Mouse (Mus musculus) cerebellum, adult 2 months (tissue): ENCODE data around the gene Ddx23. TPM values are rescaled to one million over a fixed set of nuclear protein-coding genes. Genes with fewer than 3 reads are reported as not detected.

Experiments used
- DNase-seq, 2 experiments: peaks; one replicate each; pipeline ENCODE4 v3.0.0; 2021
- H3K27ac ChIP-seq: fragments of 200-500 bp; 2 replicates; pipeline ENCODE4 v1.5.1; 2012; ENCODE audit warnings: low read length, control low read depth, inconsistent platforms; ENCODE audit not compliant: insufficient read depth
- H3K27me3 ChIP-seq: fragments of 200-500 bp; 2 replicates; pipeline ENCODE4 v1.6.1; 2012; ENCODE audit warnings: inconsistent platforms, mild to moderate bottlenecking, low read length, moderate library complexity; ENCODE audit not compliant: control insufficient read depth, insufficient read depth
- H3K4me1 ChIP-seq: fragments of 200-500 bp; 2 replicates; pipeline ENCODE4 v1.6.1; 2011; ENCODE audit warnings: low read length; ENCODE audit not compliant: control insufficient read depth, insufficient read depth
- H3K4me3 ChIP-seq: fragments of 200-500 bp; replicated peaks from 2 replicates; pipeline ENCODE3; 2011; ENCODE audit warnings: mild to moderate bottlenecking, low read depth, low read length, control low read depth; ENCODE audit not compliant: insufficient read depth
- CTCF ChIP-seq: fragments of 200-500 bp; IDR thresholded peaks from 2 replicates; pipeline ENCODE4 v1.5.1; 2011; ENCODE audit warnings: low read depth, mild to moderate bottlenecking, control low read depth, low read length, moderate library complexity, borderline replicate concordance; ENCODE audit not compliant: insufficient read depth
- POLR2A ChIP-seq: fragments of 200-500 bp; IDR thresholded peaks from 2 replicates; pipeline ENCODE4 v1.6.1; 2011; ENCODE audit warnings: low read length, control low read depth, borderline replicate concordance; ENCODE audit not compliant: insufficient read depth
- WGBS: fragments of 180-500 bp; shearing (Covaris S2); methylation state at CpG from one replicate; pipeline ENCODE4 v1.1.7; 2018; 5-methylcytosine and 5-hydroxymethylcytosine counted together
- polyA plus RNA-seq: library from polyadenylated mRNA; depleted of rRNA; stranded (reverse); fragments of >200 nt; gene quantifications from 2 replicates; pipeline ENCODE4 v1.2.3, GENCODE M21; 2012; rRNA removed

Gene Ddx23
- polyA plus RNA-seq, 1 experiment, result 69.4 TPM

GRCm38 (mm10) chr15:98602191-98602881, 60.4 kb downstream of the Ddx23 start:
- Histone ChIP-seq H3K27ac (no peak overlapping the region), H3K4me3 (no peak overlapping the region), H3K4me1 (peaks cover 6% of the 10 kb centered on the region; the same call in 1 of the 2 replicates), H3K27me3 (no peaks in the 10 kb centered on the region)
- no peak for DNase-seq
- TF ChIP-seq POLR2A (no peak), CTCF (no peak)
- WGBS, result 53% methylated on average over 13 of the region's 13 CpGs

GRCm38 (mm10) chr15:98601832-98602190, 60.9 kb downstream of the Ddx23 start:
- WGBS, result 68% methylated on average over 7 of the region's 7 CpGs
- Histone ChIP-seq H3K27me3 (no peaks in the 10 kb centered on the region), H3K4me1 (0 out of 2 replicates have a peak, but pooled peaks cover 6% of the 10 kb centered on the region), H3K27ac (no peak overlapping the region), H3K4me3 (no peak overlapping the region)
- no peak for TF ChIP-seq CTCF
- TF ChIP-seq POLR2A, result no peak
- DNase-seq, result no peak

- Histone ChIP-seq H3K4me3 (no peak overlapping the region), H3K27ac (no peak overlapping the region), H3K27me3 (no peaks in the 10 kb centered on the region), H3K4me1 (0 out of 2 replicates have a peak, but pooled peaks cover 6% of the 10 kb centered on the region)
- no peak for DNase-seq
- TF ChIP-seq CTCF (no peak), POLR2A (no peak)
- WGBS, result 77% methylated on average over 12 of the region's 12 CpGs
These were observed 62.5 kb downstream of the Ddx23 start for GRCm38 (mm10) chr15:98600036-98600709.

GRCm38 (mm10) chr15:98596609-98597008, 66.1 kb downstream of the Ddx23 start:
- no peak for TF ChIP-seq POLR2A
- no peak for TF ChIP-seq CTCF
- 89% methylated on average over 14 of the region's 14 CpGs for WGBS

More at GRCm38 (mm10) chr15:98596609-98597008, 66.1 kb downstream of the Ddx23 start:
- no peaks in the 10 kb centered on the region for H3K4me1 ChIP-seq
- no peak for DNase-seq
- H3K4me3 ChIP-seq, result no peak overlapping the region
- no peak overlapping the region for H3K27ac ChIP-seq
- no peaks in the 10 kb centered on the region for H3K27me3 ChIP-seq

Other genes with a start within 250 kb of the Ddx23 start
- gene Olfr282, start 231.7 kb downstream of the Ddx23 start, polyA plus RNA-seq, result not detected in 2 replicates
- not detected in 2 replicates for gene Olfr281, start 210.3 kb downstream of the Ddx23 start, polyA plus RNA-seq
- gene OR5BS1P, start 193.0 kb downstream of the Ddx23 start, polyA plus RNA-seq, result not detected in 2 replicates
- gene Lalba, start 180.2 kb downstream of the Ddx23 start, polyA plus RNA-seq, result 0.34 TPM in 1 of 2 replicates, not detected in the other
- gene Olfr279, start 170.5 kb downstream of the Ddx23 start, polyA plus RNA-seq, result 0.03 and 0.05 TPM in 2 replicates
- gene Kansl2, start 128.6 kb downstream of the Ddx23 start, polyA plus RNA-seq, result 60.7 and 62.4 TPM in 2 replicates
- gene Ccnt1, start 92.0 kb downstream of the Ddx23 start, polyA plus RNA-seq, result 24.1 and 24.2 TPM in 2 replicates
- not detected in 2 replicates for gene 4930415O20Rik, start 91.9 kb downstream of the Ddx23 start, polyA plus RNA-seq
- gene Adcy6, start 52.8 kb downstream of the Ddx23 start, polyA plus RNA-seq, result 31.1 and 31.3 TPM in 2 replicates
- gene Cacnb3, start 32.1 kb downstream of the Ddx23 start, polyA plus RNA-seq, result 65.4 and 69.7 TPM in 2 replicates
- gene Rnd1, start 14.6 kb upstream of the Ddx23 start, polyA plus RNA-seq, result 42.4 and 47.4 TPM in 2 replicates
- 4.8 TPM in 2 replicates for gene Ccdc65, start 45.3 kb upstream of the Ddx23 start, polyA plus RNA-seq
- 4.1 and 4.7 TPM in 2 replicates for gene Fkbp11, start 65.3 kb upstream of the Ddx23 start, polyA plus RNA-seq
- gene Arf3, start 100.3 kb upstream of the Ddx23 start, polyA plus RNA-seq, result 202 and 210 TPM in 2 replicates
- gene Wnt10b, start 115.3 kb upstream of the Ddx23 start, polyA plus RNA-seq, result 0.15 and 0.22 TPM in 2 replicates
- not detected in 2 replicates for gene Wnt1, start 127.0 kb upstream of the Ddx23 start, polyA plus RNA-seq
- gene Ddn, start 146.6 kb upstream of the Ddx23 start, polyA plus RNA-seq, result 1.0 and 1.3 TPM in 2 replicates
- gene Prkag1, start 168.6 kb upstream of the Ddx23 start, polyA plus RNA-seq, result 90.3 and 93.6 TPM in 2 replicates
- gene Kmt2d, start 208.3 kb upstream of the Ddx23 start, polyA plus RNA-seq, result 49.9 and 52.6 TPM in 2 replicates
- 18.7 and 19.8 TPM in 2 replicates for gene Rhebl1, start 231.6 kb upstream of the Ddx23 start, polyA plus RNA-seq
- 0.07 and 0.10 TPM in 2 replicates for gene Dhh, start 235.6 kb upstream of the Ddx23 start, polyA plus RNA-seq